In genomic region chr13:64716791-64717190, GRCm38 (mm10) we compare ENCODE assay signal across 30 mouse cellular contexts.
"Had no signal": no experiment of that assay in that cellular context is flagged by ENCODE, and none has a peak within 500 bp of the region (broad histone marks: within the 10 kb centered on the region; RNA-seq: fewer than 3 reads in every experiment).

No protein-coding gene starts in this region.

- H3K4me1 ChIP-seq: heart, embryonic 12.5 days; heart, embryonic 13.5 days; heart, embryonic 15.5 days; hindbrain, embryonic 10.5 days; hindbrain, embryonic 12.5 days; hindbrain, embryonic 13.5 days; hindbrain, embryonic 15.5 days; intestine, embryonic 15.5 days; kidney, embryonic 15.5 days had no signal

- H3K36me3 ChIP-seq: heart, embryonic 12.5 days; heart, embryonic 13.5 days; heart, embryonic 15.5 days; hindbrain, embryonic 10.5 days; hindbrain, embryonic 12.5 days; hindbrain, embryonic 13.5 days; hindbrain, embryonic 15.5 days; intestine, embryonic 15.5 days; kidney, embryonic 15.5 days had no signal

- H3K4me3 ChIP-seq: heart, embryonic 12.5 days; heart, embryonic 13.5 days; heart, embryonic 15.5 days; hindbrain, embryonic 10.5 days; hindbrain, embryonic 12.5 days; hindbrain, embryonic 13.5 days; hindbrain, embryonic 15.5 days; intestine, embryonic 15.5 days; kidney, embryonic 15.5 days; layer of hippocampus, adult 2 months; left cerebral cortex, adult 2 months had no signal

- DNase-seq: heart, postnatal 10 days; heart, postnatal 14 days; heart, postnatal 36 days; heart, postnatal 4 days; kidney, adult 11 months; kidney, adult 18-20 months; kidney, adult 2 months; kidney, adult 8-10 months; kidney, adult 9 months; kidney, postnatal 10 days; kidney, postnatal 14 days; kidney, postnatal 25 days; kidney, postnatal 36 days; kidney, postnatal 4 days; layer of hippocampus, adult 9-11 months; layer of hippocampus, postnatal 36 days had no signal

- H3K27ac ChIP-seq: heart, embryonic 13.5 days; heart, embryonic 15.5 days; hindbrain, embryonic 10.5 days; hindbrain, embryonic 12.5 days; hindbrain, embryonic 13.5 days; hindbrain, embryonic 14.5 days; hindbrain, embryonic 15.5 days; hindbrain, postnatal 0 days; intestine, embryonic 15.5 days; kidney, embryonic 15.5 days; kidney, postnatal 0 days; layer of hippocampus, adult 2 months; left cerebral cortex, adult 2 months had no signal

- H3K9me3 ChIP-seq: heart, embryonic 12.5 days; heart, embryonic 13.5 days; heart, embryonic 15.5 days; hindbrain, embryonic 10.5 days; hindbrain, embryonic 12.5 days; hindbrain, embryonic 13.5 days; hindbrain, embryonic 15.5 days; intestine, embryonic 15.5 days; kidney, embryonic 15.5 days had no signal

- H3K9ac ChIP-seq: heart, embryonic 12.5 days; heart, embryonic 13.5 days; heart, embryonic 15.5 days; hindbrain, embryonic 12.5 days; hindbrain, embryonic 13.5 days; hindbrain, embryonic 14.5 days; hindbrain, embryonic 15.5 days; intestine, embryonic 15.5 days; kidney, embryonic 15.5 days had no signal

- H3K27me3 ChIP-seq: heart, embryonic 12.5 days; heart, embryonic 13.5 days; heart, embryonic 15.5 days; hindbrain, embryonic 12.5 days; hindbrain, embryonic 13.5 days; hindbrain, embryonic 15.5 days; intestine, embryonic 15.5 days; kidney, embryonic 15.5 days had no signal
